Mouse (Mus musculus) G1E-ER4 (cell line): ENCODE data around the gene Crtc3. TPM values are rescaled to one million over a fixed set of nuclear protein-coding genes. Genes with fewer than 3 reads are reported as not detected.

Source experiments
- GATA1 ChIP-seq: IDR thresholded peaks from one replicate; pipeline ENCODE4 v1.8.0; 2012; ENCODE audit warnings: low read length, inconsistent platforms
- polyA plus RNA-seq: library from polyadenylated mRNA; stranded (reverse); fragments of >175 nt; gene quantifications from 2 replicates; pipeline ENCODE4 v1.2.3, GENCODE M21; 2012

The Crtc3 gene
- polyA plus RNA-seq, 1 experiment = 43.6 TPM

DNA sequence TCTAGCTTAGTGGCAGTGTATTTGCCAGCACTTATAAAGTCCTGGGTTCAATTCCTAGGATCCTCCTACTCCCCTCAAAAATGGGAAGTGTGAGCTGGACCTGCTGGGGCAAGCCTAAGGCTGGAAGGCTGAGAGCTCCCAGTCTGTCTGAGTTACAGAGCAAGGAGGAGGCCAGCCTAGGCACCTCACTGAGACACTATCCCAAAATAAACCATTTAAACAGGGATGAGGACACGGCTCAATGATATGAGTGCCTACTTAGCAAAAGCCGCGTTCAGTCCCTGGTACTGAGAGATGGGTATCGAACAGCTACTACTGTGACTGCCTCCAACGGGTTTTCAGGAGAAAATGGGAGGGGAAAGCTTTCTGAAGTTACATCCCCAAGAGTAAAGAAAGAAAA, 33.8 kb downstream of the Crtc3 start:
- TF ChIP-seq GATA1 = no peak

DNA sequence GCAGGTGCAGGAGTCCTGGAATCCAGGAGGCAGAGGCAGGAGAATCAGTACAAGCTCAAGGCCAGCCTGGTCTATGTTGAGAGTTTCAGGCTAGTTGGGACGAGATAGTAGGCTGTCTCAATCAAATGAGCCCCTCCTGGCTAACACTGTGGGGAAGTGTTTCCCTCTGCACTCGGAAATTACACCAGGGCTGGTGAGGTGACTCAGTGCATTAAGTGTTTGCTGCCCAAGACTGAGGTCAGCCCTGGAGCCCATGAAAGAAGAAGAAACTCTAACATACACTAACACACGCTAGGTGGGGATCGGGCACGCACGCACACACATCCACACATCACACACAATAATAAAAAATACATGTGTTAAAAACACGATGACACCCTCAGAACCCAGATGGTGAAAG, 34.3 kb downstream of the Crtc3 start:
- TF ChIP-seq GATA1 = no peak

DNA sequence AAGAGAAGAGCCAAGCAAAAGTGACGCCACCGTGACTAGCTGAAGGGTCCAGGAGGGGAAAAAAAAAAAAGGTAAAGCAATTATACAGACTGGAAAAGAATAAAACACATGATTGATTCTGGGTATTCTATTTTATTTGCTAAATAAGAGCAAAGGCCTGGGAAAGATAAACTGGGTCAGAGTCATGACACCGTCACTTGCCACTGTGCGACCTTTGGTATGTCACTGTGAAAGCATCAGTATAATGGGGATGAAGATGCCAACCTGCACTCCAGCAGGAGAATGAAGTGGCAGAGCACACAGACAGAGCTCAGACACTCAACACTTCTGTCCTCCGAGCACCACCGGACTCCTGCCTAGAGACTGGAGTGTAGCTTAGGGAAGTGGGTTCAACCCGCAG, 34.7 kb downstream of the Crtc3 start:
- no peak for TF ChIP-seq GATA1

DNA sequence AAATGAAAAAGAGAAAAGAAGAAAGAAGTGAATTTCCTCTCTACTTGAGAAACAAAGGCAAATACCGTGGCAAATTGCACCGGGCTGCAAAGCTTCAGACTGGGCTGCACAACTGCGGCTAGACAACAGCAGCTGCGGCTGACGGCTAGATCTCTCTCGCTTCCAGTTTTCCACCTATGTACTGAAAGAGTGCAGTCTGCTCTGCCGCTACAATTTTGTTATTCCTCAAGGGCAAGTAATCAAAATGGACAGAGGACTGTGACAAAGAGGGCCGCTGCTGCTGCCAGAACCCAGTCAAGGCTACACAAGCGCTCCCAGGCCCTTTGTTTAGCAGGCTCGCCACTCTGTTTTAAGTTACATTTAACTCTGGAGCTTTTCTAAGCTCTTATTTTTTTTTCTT, 35.6 kb downstream of the Crtc3 start:
- TF ChIP-seq GATA1 = no peak

GRCm38 (mm10) chr7:80652289-80652688, 36.4 kb downstream of the Crtc3 start:
- no peak for TF ChIP-seq GATA1

GRCm38 (mm10) chr7:80647437-80647871, 41.2 kb downstream of the Crtc3 start:
- no peak for TF ChIP-seq GATA1

DNA sequence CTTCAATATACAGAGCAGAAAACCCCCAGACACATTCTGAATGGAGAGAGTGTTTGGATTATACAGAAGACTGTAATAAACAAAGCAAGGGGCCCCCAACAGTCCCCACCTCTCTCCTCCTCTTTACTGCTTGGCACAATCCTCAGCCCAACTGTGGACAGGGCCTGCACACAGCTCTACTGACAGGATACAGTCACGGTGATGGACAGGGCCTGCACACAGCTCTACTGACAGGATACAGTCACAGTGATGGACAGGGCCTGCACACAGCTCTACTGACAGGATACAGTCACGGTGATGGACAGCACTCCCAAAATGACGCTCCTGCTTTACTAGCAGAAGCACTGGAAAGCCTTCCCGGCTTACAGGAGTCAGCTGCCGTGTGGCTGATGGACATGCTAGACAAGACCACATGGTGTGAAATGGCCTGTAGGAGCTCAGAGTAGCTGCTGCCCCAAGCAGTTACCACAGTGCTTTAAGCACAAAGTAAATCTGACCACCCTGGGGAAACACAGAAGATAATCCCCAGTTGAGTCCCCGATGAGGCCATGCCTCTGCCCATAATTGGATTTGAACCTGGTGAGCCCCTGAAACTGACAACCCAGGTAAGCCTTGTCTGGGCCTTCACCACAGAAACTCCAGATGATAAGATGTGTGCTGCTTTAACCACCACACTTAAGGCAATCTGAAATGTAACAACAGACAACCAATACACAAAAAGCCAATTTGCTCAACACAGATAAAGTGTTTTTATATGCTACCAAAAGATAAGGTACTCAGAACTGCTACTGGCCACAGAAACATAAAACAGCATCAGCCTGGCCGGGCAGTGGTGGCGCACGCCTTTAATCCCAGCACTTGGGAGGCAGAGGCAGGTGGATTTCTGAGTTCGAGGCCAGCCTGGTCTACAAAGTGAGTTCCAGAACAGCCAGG, 42.3 kb downstream of the Crtc3 start:
- TF ChIP-seq GATA1 = peak; percentile 85

- peak; percentile 14 for TF ChIP-seq GATA1
Observed at GRCm38 (mm10) chr7:80642976-80643666, 45.6 kb downstream of the Crtc3 start.

DNA sequence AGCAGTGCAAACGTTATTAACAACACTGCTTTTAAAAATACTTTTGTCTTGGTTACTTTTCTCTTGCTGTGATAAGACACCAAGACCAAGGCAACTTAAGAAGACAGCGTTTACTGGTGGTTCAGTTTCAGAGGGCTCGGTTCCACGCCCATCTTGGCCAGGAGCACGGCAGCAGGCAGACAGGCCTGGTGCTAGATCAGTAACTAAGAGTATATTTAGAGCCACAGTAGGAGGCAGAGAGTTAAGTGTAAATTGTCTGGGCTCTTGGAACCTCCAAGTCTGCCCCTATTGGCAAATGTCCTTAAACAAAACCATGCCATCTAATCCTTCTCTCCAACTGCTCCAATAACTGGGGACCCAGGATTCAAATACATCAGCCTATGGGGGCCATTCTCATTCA, 46.1 kb downstream of the Crtc3 start:
- no peak for TF ChIP-seq GATA1

- TF ChIP-seq GATA1 = no peak
Observed at GRCm38 (mm10) chr7:80641899-80642298, 46.8 kb downstream of the Crtc3 start.

- TF ChIP-seq GATA1 = no peak
Observed at GRCm38 (mm10) chr7:80641497-80641896, 47.2 kb downstream of the Crtc3 start.

DNA sequence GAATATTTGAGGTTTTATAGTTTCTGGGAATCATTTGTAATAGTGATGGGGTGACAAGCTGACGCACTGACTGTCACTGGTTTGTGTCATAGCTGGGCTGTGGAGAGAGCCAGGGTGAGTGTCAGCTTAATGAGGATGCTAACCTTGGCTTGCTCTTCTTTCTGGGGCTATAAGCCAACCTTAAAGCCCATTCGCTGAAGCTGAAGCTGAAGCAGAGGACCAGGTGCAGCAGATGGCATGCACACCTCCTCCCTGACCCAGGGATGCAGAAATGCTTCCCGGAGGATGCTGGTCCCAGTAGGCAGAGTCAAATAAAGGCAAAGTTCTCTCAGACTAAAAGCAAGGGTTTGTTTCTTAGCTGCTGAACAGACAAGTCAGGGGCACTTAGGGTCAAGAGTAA, 48.7 kb downstream of the Crtc3 start:
- no peak for TF ChIP-seq GATA1

GRCm38 (mm10) chr7:80638460-80638859, 50.2 kb downstream of the Crtc3 start:
- TF ChIP-seq GATA1 = no peak

GRCm38 (mm10) chr7:80636953-80637800, 51.5 kb downstream of the Crtc3 start:
- TF ChIP-seq GATA1 = no peak

GRCm38 (mm10) chr7:80636288-80636952, 52.3 kb downstream of the Crtc3 start:
- TF ChIP-seq GATA1 = peak; percentile 12

- no peak for TF ChIP-seq GATA1
Observed at GRCm38 (mm10) chr7:80635866-80636265, 52.8 kb downstream of the Crtc3 start.
